Mouse (Mus musculus): ENCODE measurements around the gene Noc4l.

- TF ChIP-seq CTCF (IDR thresholded peaks at IDR 0.05; ENCODE audit: borderline replicate concordance, insufficient read depth, low read length) (no peak), POLR2A (IDR thresholded peaks at IDR 0.05; ENCODE audit: low read depth, low read length) (no peak)
These were observed 41.6 kb downstream of the Noc4l start for GRCm38 (mm10) chr5:110611435-110612158.

Measured in embryonic fibroblast, embryonic 13.5 days (primary cell).